ENCODE assay signal across 12 mouse cellular contexts in the genomic region with DNA sequence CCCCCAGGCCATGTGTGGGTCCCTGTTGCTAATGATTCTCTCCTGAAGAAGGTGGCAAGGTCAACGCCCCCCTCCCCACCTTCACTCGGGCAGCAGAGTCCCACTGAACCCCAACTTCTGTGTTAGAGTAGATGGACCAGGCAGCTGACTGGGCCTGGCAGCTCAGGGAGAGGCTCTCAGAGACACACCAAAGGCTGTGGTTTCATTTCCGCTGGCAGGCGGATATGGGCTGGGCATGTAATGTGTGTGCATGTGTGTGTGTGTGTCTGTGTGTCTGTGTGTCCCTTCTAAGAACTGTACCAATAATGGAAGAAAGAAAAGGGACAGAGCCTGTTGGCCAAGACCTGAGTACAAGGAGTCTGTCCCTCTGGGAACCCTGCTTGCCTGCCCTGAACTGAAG. TPM values are rescaled to one million over a fixed set of nuclear protein-coding genes. Genes with fewer than 3 reads are reported as not detected.
A peak's percentile ranks its signal among the peaks of the same experiment; 100 is the strongest.
DNase-seq lines count a peak whose midpoint lies in the region; ATAC-seq lines count a peak whose summit lies in the region.
"Had no signal": no experiment of that assay in that cellular context is flagged by ENCODE, and none has a peak within 500 bp of the region (broad histone marks: within the 10 kb centered on the region; RNA-seq: fewer than 3 reads in every experiment).

No protein-coding gene starts in this region.

- 0 out of 2 replicates have a peak, but pooled peaks cover 4% of the 10 kb centered on the region for H3K27me3 ChIP-seq in neural tube, embryonic 13.5 days
- H3K27me3 ChIP-seq in forebrain, embryonic 16.5 days (replicated peaks; ENCODE audit: control insufficient read depth, insufficient read depth, low read length): no peaks in the 10 kb centered on the region

- peaks cover 12% of the 10 kb centered on the region for H3K36me3 ChIP-seq in neural tube, embryonic 13.5 days
- peaks cover 2% of the 10 kb centered on the region; the same call in 1 of the 2 replicates for H3K36me3 ChIP-seq in forebrain, embryonic 16.5 days (ENCODE audit: control insufficient read depth, insufficient read depth)
- H3K36me3 ChIP-seq: G1E; heart, embryonic 13.5 days had no signal

- no peak overlapping the region for H3K27ac ChIP-seq in neural tube, embryonic 13.5 days (replicated peaks)
- peak overlapping the region; percentile 77 for H3K27ac ChIP-seq in forebrain, embryonic 16.5 days (ENCODE audit: low read length)
- H3K27ac ChIP-seq: heart, embryonic 13.5 days; liver, embryonic 14.5 days had no signal

- H3K9ac ChIP-seq in neural tube, embryonic 13.5 days: 0 out of 2 replicates have a peak overlapping the region, but pooled peaks have one; percentile 43
- H3K9ac ChIP-seq in forebrain, embryonic 16.5 days (replicated peaks; ENCODE audit: low read depth, low read length): peak overlapping the region; percentile 49
- H3K9ac ChIP-seq: heart, embryonic 13.5 days; liver, embryonic 14.5 days had no signal

- H3K9me3 ChIP-seq in neural tube, embryonic 13.5 days: no peaks in the 10 kb centered on the region
- H3K9me3 ChIP-seq in forebrain, embryonic 16.5 days (ENCODE audit: control insufficient read depth, low read length): no peaks in the 10 kb centered on the region
- H3K9me3 ChIP-seq: heart, embryonic 13.5 days had no signal

- 83% methylated on average over 4 of the region's 4 CpGs for WGBS in neural tube, embryonic 13.5 days
- whole genome bisulfite sequencing in forebrain, embryonic 16.5 days: 79% methylated on average over 4 of the region's 4 CpGs

- H3K4me2 ChIP-seq in neural tube, embryonic 13.5 days: peak overlapping the region; percentile 87
- H3K4me2 ChIP-seq in forebrain, embryonic 16.5 days (ENCODE audit: low read length): peak overlapping the region; percentile 72
- H3K4me2 ChIP-seq: heart, embryonic 13.5 days had no signal

- H3K4me3 ChIP-seq in neural tube, embryonic 13.5 days: no peak overlapping the region
- peak overlapping the region; percentile 25 for H3K4me3 ChIP-seq in forebrain, embryonic 16.5 days (replicated peaks; ENCODE audit: low read length)
- H3K4me3 ChIP-seq: heart, embryonic 13.5 days had no signal

- H3K4me1 ChIP-seq in neural tube, embryonic 13.5 days (replicated peaks): peaks cover 98% of the 10 kb centered on the region
- peaks cover 88% of the 10 kb centered on the region for H3K4me1 ChIP-seq in forebrain, embryonic 16.5 days (replicated peaks; ENCODE audit: control insufficient read depth, insufficient read depth, low read length)

- no peak for ATAC-seq in neural tube, embryonic 13.5 days (ENCODE audit: low read depth)
- ATAC-seq in forebrain, embryonic 16.5 days: no peak

- no peak for DNase-seq in neural tube, embryonic 10.5 days (ENCODE audit: extremely low spot score, low spot score)
- peak; percentile 90 for DNase-seq in naive thymus-derived CD4-positive, alpha-beta T cell, adult 2 months (ENCODE audit: low read depth)
- DNase-seq in frontal cortex, postnatal 25 days (ENCODE audit: low spot score in 2 of 2): no peak
- DNase-seq in adrenal gland, adult 2 months: no peak
- DNase-seq in kidney, postnatal 4 days: no peak
- DNase-seq: kidney, adult 9 months had no signal

RNA-seq across cellular contexts. Expression of gene Bcl11b, which starts 10.4 kb away (rescaled TPM):
- 33.5 and 34.9 TPM in 2 replicates for polyA plus RNA-seq in neural tube, embryonic 13.5 days (2015; fragmentation: Nextera tagmentation; extraction: Ambion mirVana)
- polyA plus RNA-seq in forebrain, embryonic 16.5 days (2015; fragmentation: Nextera tagmentation; extraction: Ambion mirVana): 81.4 and 87.9 TPM in 2 replicates
- total RNA-seq in adrenal gland, adult 2 months (2021): under 1 TPM; 0.20 to 0.59 TPM
- polyA plus RNA-seq in adrenal gland, adult 2 months (2012; rRNA removed): 0.66 and 1.3 TPM in 2 replicates
- total RNA-seq: gastrocnemius, adult 18-20 months had no signal
- polyA plus RNA-seq: G1E had no signal

Comparison
In these comparisons a context has a peak if more than half of its experiments do, and no peak if none do; other contexts are left out.
1. RNA of gene Bcl11b, which starts 10.4 kb away (polyA plus RNA-seq): 81.4 to 87.9 TPM in forebrain, embryonic 16.5 days and 33.5 to 34.9 TPM in neural tube, embryonic 13.5 days; 0.66 to 1.3 TPM in adrenal gland, adult 2 months; every median in the first group is over 10 times any median in the second.